Mouse (Mus musculus): ENCODE data around the gene Fmnl3. TPM values are rescaled to one million over a fixed set of nuclear protein-coding genes. Genes with fewer than 3 reads are reported as not detected.

Gene Fmnl3
- polyA plus RNA-seq, 1 experiment, result 13.7 TPM

DNA sequence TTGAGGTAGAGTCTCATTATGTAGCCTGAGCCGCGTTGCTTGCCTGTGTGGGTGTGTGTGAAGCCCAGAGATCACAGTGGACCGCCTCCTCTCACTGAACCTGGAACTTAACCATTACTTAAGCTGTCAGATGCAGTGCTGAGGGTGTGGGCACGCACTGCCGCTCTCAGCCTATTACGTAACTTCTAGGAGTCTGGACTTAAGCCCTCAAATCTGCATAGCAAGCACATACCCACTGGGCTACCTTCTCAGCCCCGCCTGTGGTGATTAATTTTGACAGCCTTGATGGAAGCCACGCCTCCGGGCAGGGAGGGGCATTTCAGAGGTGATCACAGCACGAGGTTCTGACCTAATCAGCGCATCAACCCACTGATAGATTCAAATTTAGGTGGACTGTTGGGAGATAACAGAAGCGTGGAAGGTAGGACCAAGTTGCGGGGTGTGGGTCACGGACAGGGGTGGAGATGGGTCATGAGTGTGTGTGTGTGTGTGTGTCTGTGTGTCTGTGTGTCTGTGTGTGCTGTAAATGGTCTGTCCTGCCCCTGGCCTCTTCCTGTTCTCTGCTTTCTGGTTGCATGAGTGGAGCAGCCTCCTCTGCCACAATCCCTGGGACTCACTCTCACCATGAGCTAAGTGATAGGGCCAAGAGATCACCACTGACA lies 85.6 kb downstream of the Fmnl3 start:
- TF ChIP-seq CTCF (IDR thresholded peaks at IDR 0.05; ENCODE audit: extremely low read depth, insufficient read depth, low read length) (no peak), POLR2A (IDR thresholded peaks at IDR 0.05; ENCODE audit: extremely low read depth, insufficient read depth, low read length) (no peak)
- no peak overlapping the region for H3K4me3 ChIP-seq (ENCODE audit: insufficient read depth, low read length)
- H3K27ac ChIP-seq (ENCODE audit: insufficient read depth, low read length), result no peak overlapping the region
- H3K4me1 ChIP-seq (ENCODE audit: control insufficient read depth, insufficient read depth, low read length), result no peaks in the 10 kb centered on the region

- Histone ChIP-seq H3K27ac (ENCODE audit: insufficient read depth, low read length) (no peak overlapping the region), H3K4me3 (ENCODE audit: insufficient read depth, low read length) (no peak overlapping the region), H3K4me1 (ENCODE audit: control insufficient read depth, insufficient read depth, low read length) (no peaks in the 10 kb centered on the region)
- TF ChIP-seq POLR2A (IDR thresholded peaks at IDR 0.05; ENCODE audit: extremely low read depth, insufficient read depth, low read length) (no peak), CTCF (IDR thresholded peaks at IDR 0.05; ENCODE audit: extremely low read depth, insufficient read depth, low read length) (no peak)
These were observed 86.8 kb downstream of the Fmnl3 start for GRCm38 (mm10) chr15:99283456-99283855.

DNA sequence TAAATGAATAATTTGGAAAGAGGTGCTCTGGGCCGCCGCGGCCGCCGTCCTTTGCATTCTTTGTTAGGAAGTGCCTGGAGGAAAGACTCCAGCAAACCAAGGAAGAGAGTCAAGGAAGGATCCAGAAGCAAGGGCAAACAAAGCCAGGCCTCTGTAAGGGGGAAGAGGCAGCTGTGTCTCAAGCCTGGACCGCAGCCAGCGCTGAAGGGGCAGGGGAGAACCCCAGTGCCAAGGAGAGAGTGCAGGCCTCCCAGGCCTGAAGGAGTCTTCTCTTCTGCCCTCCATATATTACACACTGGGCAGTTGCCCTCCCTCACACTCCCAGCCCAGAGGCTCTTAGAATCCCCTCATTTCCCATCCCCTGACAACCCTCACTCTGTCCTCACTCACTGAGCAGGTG lies 92.0 kb downstream of the Fmnl3 start:
- no peak overlapping the region for H3K4me3 ChIP-seq (ENCODE audit: insufficient read depth, low read length)
- no peaks in the 10 kb centered on the region for H3K4me1 ChIP-seq (ENCODE audit: control insufficient read depth, insufficient read depth, low read length)
- TF ChIP-seq CTCF (IDR thresholded peaks at IDR 0.05; ENCODE audit: extremely low read depth, insufficient read depth, low read length), result no peak
- TF ChIP-seq POLR2A (IDR thresholded peaks at IDR 0.05; ENCODE audit: extremely low read depth, insufficient read depth, low read length), result no peak
- H3K27ac ChIP-seq (ENCODE audit: insufficient read depth, low read length), result no peak overlapping the region

GRCm38 (mm10) chr15:99276095-99276494 lies 94.2 kb downstream of the Fmnl3 start:
- Histone ChIP-seq H3K4me3 (ENCODE audit: insufficient read depth, low read length) (no peak overlapping the region), H3K27ac (ENCODE audit: insufficient read depth, low read length) (no peak overlapping the region), H3K4me1 (ENCODE audit: control insufficient read depth, insufficient read depth, low read length) (no peaks in the 10 kb centered on the region)
- TF ChIP-seq CTCF (IDR thresholded peaks at IDR 0.05; ENCODE audit: extremely low read depth, insufficient read depth, low read length) (no peak), POLR2A (IDR thresholded peaks at IDR 0.05; ENCODE audit: extremely low read depth, insufficient read depth, low read length) (no peak)

Other genes starting within 250 kb of the Fmnl3 start
- gene Spats2, start 244.6 kb downstream of the Fmnl3 start, polyA plus RNA-seq (2012; rRNA removed), result 25.8 and 27.4 TPM in 2 replicates
- 180 and 182 TPM in 2 replicates for gene Kcnh3, start 145.6 kb downstream of the Fmnl3 start, polyA plus RNA-seq (2012; rRNA removed)
- gene Mcrs1, start 118.5 kb downstream of the Fmnl3 start, polyA plus RNA-seq (2012; rRNA removed), result 109 and 112 TPM in 2 replicates
- gene Prpf40b, start 75.4 kb downstream of the Fmnl3 start, polyA plus RNA-seq (2012; rRNA removed), result 156 and 168 TPM in 2 replicates
- gene Fam186b, start 74.6 kb downstream of the Fmnl3 start, polyA plus RNA-seq (2012; rRNA removed), result 0.69 and 1.1 TPM in 2 replicates
- gene Tmbim6, start 22.4 kb upstream of the Fmnl3 start, polyA plus RNA-seq (2012; rRNA removed), result 369 and 399 TPM in 2 replicates
- 11.9 TPM in 2 replicates for gene Nckap5l, start 87.3 kb upstream of the Fmnl3 start, polyA plus RNA-seq (2012; rRNA removed)
- gene Bcdin3d, start 104.2 kb upstream of the Fmnl3 start, polyA plus RNA-seq (2012; rRNA removed), result 5.1 and 5.3 TPM in 2 replicates
- 162 and 172 TPM in 2 replicates for gene Faim2, start 157.7 kb upstream of the Fmnl3 start, polyA plus RNA-seq (2012; rRNA removed)
- 0.09 and 0.21 TPM in 2 replicates for gene Aqp2, start 208.6 kb upstream of the Fmnl3 start, polyA plus RNA-seq (2012; rRNA removed)
- gene Aqp5, start 220.3 kb upstream of the Fmnl3 start, polyA plus RNA-seq (2012; rRNA removed), result 0.40 and 0.58 TPM in 2 replicates
- gene Aqp6, start 230.9 kb upstream of the Fmnl3 start, polyA plus RNA-seq (2012; rRNA removed), result 0.46 and 0.62 TPM in 2 replicates

All from cortical plate, adult 2 months (tissue).